Mouse (Mus musculus) CH12.LX (cell line): ENCODE data around the gene Plscr2. TPM values are rescaled to one million over a fixed set of nuclear protein-coding genes. Genes with fewer than 3 reads are reported as not detected.

Experiments used
- DNase-seq: peaks from one replicate; pipeline ENCODE4 v3.0.0-alpha.2; 2013; ENCODE audit errors: extremely low read depth
- H3K27ac ChIP-seq: 2 replicates; pipeline ENCODE4 v1.5.1; 2012; ENCODE audit warnings: low read depth, mild to moderate bottlenecking, control low read depth, moderate library complexity; ENCODE audit not compliant: insufficient read depth
- H3K27me3 ChIP-seq: replicated peaks from 2 replicates; pipeline ENCODE3; 2012; ENCODE audit warnings: inconsistent platforms
- H3K36me3 ChIP-seq, 2 experiments: replicated peaks in 1 of 2; 2 replicates each; pipeline versions ENCODE3 to v1.6.1; 2012; ENCODE audit warnings: inconsistent platforms in 1 of 2, low read length in 1 of 2, mild to moderate bottlenecking in 1 of 2, mixed read lengths in 1 of 2, moderate library complexity in 1 of 2; ENCODE audit not compliant: control insufficient read depth in 1 of 2, insufficient read depth in 1 of 2
- H3K4me1 ChIP-seq, 2 experiments: 2 replicates each; pipeline ENCODE4 v1.6.1; 2012; ENCODE audit warnings: inconsistent platforms in 1 of 2, moderate library complexity in 1 of 2; ENCODE audit not compliant: insufficient read depth in 2 of 2, control insufficient read depth in 1 of 2
- H3K4me2 ChIP-seq: 2 replicates; pipeline ENCODE4 v1.6.1; 2012; ENCODE audit warnings: low read depth, mild to moderate bottlenecking, control low read depth; ENCODE audit not compliant: poor library complexity, insufficient read depth, severe bottlenecking
- H3K4me3 ChIP-seq, 3 experiments: fragments of 150-350 bp in 1 of 3; sonication (generic) in 1 of 3; replicated peaks in 1 of 3; 2 replicates each; pipeline versions ENCODE3 to v1.5.1; 2011 to 2012; ENCODE audit warnings: low read depth in 2 of 3, low read length in 2 of 3, mild to moderate bottlenecking in 2 of 3, moderate library complexity in 2 of 3, control low read depth in 1 of 3, improper control_type of control experiment in 1 of 3, inconsistent platforms in 1 of 3, mixed read lengths in 1 of 3; ENCODE audit not compliant: poor library complexity in 1 of 3
- H3K79me2 ChIP-seq: replicated peaks from 2 replicates; pipeline ENCODE4 v1.6.1; 2012; ENCODE audit warnings: mild to moderate bottlenecking, moderate library complexity; ENCODE audit not compliant: control insufficient read depth, poor library complexity, insufficient read depth, severe bottlenecking; ENCODE audit errors: extremely low read depth
- H3K9ac ChIP-seq: 2 replicates; pipeline ENCODE4 v1.6.1; 2012; ENCODE audit warnings: low read depth, mild to moderate bottlenecking, control low read depth, moderate library complexity; ENCODE audit not compliant: insufficient read depth
- H3K9me3 ChIP-seq: replicated peaks from 2 replicates; pipeline ENCODE3; 2012; ENCODE audit warnings: low read length, inconsistent platforms, mixed read lengths
- BHLHE40 ChIP-seq: IDR thresholded peaks from 2 replicates; pipeline ENCODE4 v1.6.1; 2011; ENCODE audit warnings: mild to moderate bottlenecking, low read depth, low read length, improper control_type of control experiment
- CHD1 ChIP-seq: IDR thresholded peaks from 2 replicates; pipeline ENCODE4 v1.6.1; 2012; ENCODE audit warnings: low read depth, low read length, improper control_type of control experiment, inconsistent platforms
- E2F4 ChIP-seq: IDR thresholded peaks from 2 replicates; pipeline ENCODE4 v1.6.1; 2011; ENCODE audit warnings: low read depth, low read length, improper control_type of control experiment; ENCODE audit not compliant: insufficient replicate concordance
- ELF1 ChIP-seq: IDR thresholded peaks from 2 replicates; pipeline ENCODE4 v1.6.1; 2014; ENCODE audit warnings: low read depth, mild to moderate bottlenecking, inconsistent platforms, low read length, improper control_type of control experiment
- EP300 ChIP-seq: IDR thresholded peaks from 2 replicates; pipeline ENCODE4 v1.6.1; 2011; ENCODE audit warnings: low read length, improper control_type of control experiment
- ETS1 ChIP-seq: conservative IDR thresholded peaks from 2 replicates; pipeline ENCODE4 v1.6.1; 2012; ENCODE audit warnings: low read depth, mild to moderate bottlenecking, inconsistent platforms, low read length, improper control_type of control experiment, moderate library complexity
- GABPA ChIP-seq: IDR thresholded peaks from 2 replicates; pipeline ENCODE4 v1.6.1; 2012; ENCODE audit warnings: low read depth, low read length, improper control_type of control experiment, inconsistent platforms; ENCODE audit not compliant: insufficient replicate concordance
- IRF4 ChIP-seq: IDR thresholded peaks from 2 replicates; pipeline ENCODE4 v1.6.1; 2014; ENCODE audit warnings: low read depth, mild to moderate bottlenecking, inconsistent platforms, low read length, improper control_type of control experiment
- KAT2A ChIP-seq: IDR thresholded peaks from 2 replicates; pipeline ENCODE4 v1.6.1; 2012; ENCODE audit warnings: low read length, improper control_type of control experiment, inconsistent platforms; ENCODE audit not compliant: insufficient replicate concordance
- MAFK ChIP-seq: IDR thresholded peaks from 2 replicates; pipeline ENCODE4 v1.6.1; 2011; ENCODE audit warnings: low read length, improper control_type of control experiment; ENCODE audit not compliant: insufficient replicate concordance
- MAX ChIP-seq: IDR thresholded peaks from 2 replicates; pipeline ENCODE4 v1.6.1; 2011; ENCODE audit warnings: low read length, improper control_type of control experiment
- MAZ ChIP-seq: IDR thresholded peaks from 2 replicates; pipeline ENCODE4 v1.6.1; 2012; ENCODE audit warnings: low read depth, mild to moderate bottlenecking, inconsistent platforms, low read length, improper control_type of control experiment, moderate library complexity
- MEF2A ChIP-seq: IDR thresholded peaks from 2 replicates; pipeline ENCODE4 v1.6.1; 2014; ENCODE audit warnings: low read depth, mild to moderate bottlenecking, inconsistent platforms, low read length, improper control_type of control experiment, borderline replicate concordance
- NELFE ChIP-seq: IDR thresholded peaks from 2 replicates; pipeline ENCODE4 v1.6.1; 2011; ENCODE audit warnings: low read depth, low read length, improper control_type of control experiment
- NRF1 ChIP-seq: IDR thresholded peaks from 2 replicates; pipeline ENCODE4 v1.6.1; 2014; ENCODE audit warnings: low read depth, mild to moderate bottlenecking, inconsistent platforms, low read length, improper control_type of control experiment, moderate library complexity
- PAX5 ChIP-seq: IDR thresholded peaks from 2 replicates; pipeline ENCODE4 v1.6.1; 2012; ENCODE audit warnings: low read length, inconsistent platforms, mixed read lengths
- POLR2AphosphoS2 ChIP-seq: IDR thresholded peaks from 2 replicates; pipeline ENCODE4 v1.6.1; 2011; ENCODE audit warnings: low read depth, low read length, improper control_type of control experiment
- RCOR1 ChIP-seq: conservative IDR thresholded peaks from 2 replicates; pipeline ENCODE4 v1.6.1; 2012; ENCODE audit warnings: low read depth, mild to moderate bottlenecking, inconsistent platforms, low read length, improper control_type of control experiment
- SIN3A ChIP-seq: IDR thresholded peaks from 2 replicates; pipeline ENCODE4 v1.6.1; 2012; ENCODE audit warnings: low read length, improper control_type of control experiment, inconsistent platforms
- UBTF ChIP-seq: IDR thresholded peaks from 2 replicates; pipeline ENCODE4 v1.6.1; 2012; ENCODE audit warnings: low read depth, mild to moderate bottlenecking, inconsistent platforms, low read length, improper control_type of control experiment, moderate library complexity
- USF2 ChIP-seq: conservative IDR thresholded peaks from 2 replicates; pipeline ENCODE4 v1.6.1; 2011; ENCODE audit warnings: low read depth, low read length, improper control_type of control experiment
- ZC3H11A ChIP-seq: IDR thresholded peaks from 2 replicates; pipeline ENCODE4 v1.6.1; 2012; ENCODE audit warnings: low read depth, mild to moderate bottlenecking, inconsistent platforms, low read length, improper control_type of control experiment
- ZMIZ1 ChIP-seq: IDR thresholded peaks from 2 replicates; pipeline ENCODE4 v1.6.1; 2012; ENCODE audit warnings: low read depth, mild to moderate bottlenecking, inconsistent platforms, low read length, improper control_type of control experiment
- dilution Hi-C: fragments of 300-500 bp; cut with MboI; formaldehyde crosslinking; loops from 2 replicates; pipeline ENCODE4 v1.14.3; 2020; ENCODE audit warnings: low sequenced_read_pairs; ENCODE audit not compliant: extremely low pct_unique_long_range_greater_than_20kb, extremely low pct_ligation_motif_present
- in situ Hi-C: fragments of 300-500 bp; cut with MboI; formaldehyde crosslinking; loops from 3 replicates; pipeline ENCODE4 v1.14.3; 2019; ENCODE audit warnings: low sequenced_read_pairs, low pct_ligation_motif_present, low pct_unique_long_range_greater_than_20kb, mixed read lengths
- polyA plus RNA-seq: library from polyadenylated mRNA; unstranded; fragments of >175 nt; gene quantifications from 2 replicates; pipeline ENCODE4 v1.2.1, GENCODE M21; 2012; ENCODE audit warnings: low read depth; ENCODE audit not compliant: insufficient read length
- total RNA-seq, 2 experiments: library from RNA; depleted of rRNA; stranded (reverse); fragments of 300-350 nt in 1 of 2; fragments of >200 nt in 1 of 2; gene quantifications; 2 replicates each; pipeline ENCODE4 v1.2.3; 2012 to 2014

Plscr2 gene
- total and polyA plus RNA-seq, 3 experiments = 0.91 to 1.4 (median 0.95) TPM

DNA sequence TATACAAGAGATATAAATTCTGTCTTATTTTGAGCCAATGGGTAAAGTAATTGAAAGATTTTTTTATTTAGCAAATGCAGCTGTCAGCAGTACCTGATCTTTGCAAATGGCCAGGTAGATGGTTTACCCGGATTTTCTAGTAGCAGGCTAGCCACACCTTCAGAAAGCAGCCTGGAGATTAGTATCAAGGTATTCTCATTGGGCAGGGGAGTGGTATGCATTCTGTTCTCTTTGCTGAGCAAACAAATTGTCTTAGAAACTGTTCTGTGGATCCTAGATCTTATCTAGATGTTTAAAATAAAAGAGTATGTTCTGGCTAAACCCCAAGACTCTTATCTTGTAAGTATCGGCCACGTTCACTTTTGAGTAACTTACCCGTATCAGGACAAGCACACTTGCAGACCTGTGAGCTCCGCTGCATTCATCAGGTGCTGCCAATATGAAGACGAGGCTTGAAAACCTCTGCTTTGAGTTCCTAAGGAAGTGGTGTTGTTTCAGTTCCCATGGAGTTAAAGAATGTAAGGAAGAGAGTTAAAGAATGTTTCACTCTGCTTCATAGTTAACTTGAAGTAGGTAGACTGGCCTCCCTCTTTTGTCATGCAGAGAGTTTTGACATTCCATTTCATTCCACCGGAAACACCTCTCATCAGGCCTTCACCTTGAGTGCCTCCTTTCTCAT lies 14.8 kb upstream of the Plscr2 start:
- Histone ChIP-seq H3K9ac (no peak overlapping the region), H3K27me3 (no peaks in the 10 kb centered on the region), H3K27ac (no peak overlapping the region; the same call in 1 of the 2 replicates), H3K4me1 (peaks cover 10 to 59% of the 10 kb centered on the region in 2 experiments), H3K4me2 (no peak overlapping the region), H3K4me3 (no peak overlapping the region), H3K9me3 (no peaks in the 10 kb centered on the region), H3K79me2 (peaks cover 58% of the 10 kb centered on the region), H3K36me3 (peaks cover 55 to 79% of the 10 kb centered on the region in 2 experiments)
- TF ChIP-seq E2F4 = no peak
- no peak for TF ChIP-seq ELF1
- no peak for TF ChIP-seq KAT2A
- no peak for TF ChIP-seq PAX5
- no peak for TF ChIP-seq MEF2A
- no peak for TF ChIP-seq NELFE
- no peak for TF ChIP-seq RCOR1
- no peak for TF ChIP-seq IRF4
- no peak for TF ChIP-seq NRF1
- TF ChIP-seq EP300 = no peak
- TF ChIP-seq MAFK = no peak
- TF ChIP-seq ZC3H11A = no peak
- TF ChIP-seq BHLHE40 = no peak
- no peak for TF ChIP-seq MAX
- TF ChIP-seq POLR2AphosphoS2 = no peak
- TF ChIP-seq UBTF = no peak
- TF ChIP-seq ZMIZ1 = no peak
- TF ChIP-seq MAZ = no peak
- no peak for TF ChIP-seq GABPA
- TF ChIP-seq ETS1 = no peak
- in situ Hi-C loops (no loop called here), dilution Hi-C loops (no loop called here)
- DNase-seq = no peak

GRCm38 (mm10) chr9:92265719-92266118 lies 9.7 kb upstream of the Plscr2 start:
- peaks cover 45% of the 10 kb centered on the region for H3K79me2 ChIP-seq
- TF ChIP-seq ETS1 (peak; percentile 13; the same call in 1 of the 2 replicates), POLR2AphosphoS2 (0 out of 2 replicates have a peak, but pooled peaks have one; percentile 37), EP300 (peak; percentile 24; the same call in 1 of the 2 replicates), SIN3A (no peak), CHD1 (peak; percentile 75; the same call in 1 of the 2 replicates), USF2 (no peak), MEF2A (peak; percentile 37; the same call in 1 of the 2 replicates)
- DNase-seq = no peak
- in situ Hi-C loops (no loop called here), dilution Hi-C loops (no loop called here)
- peak overlapping the region; percentile 44 for H3K9ac ChIP-seq
- no peaks in the 10 kb centered on the region for H3K27me3 ChIP-seq
- peaks cover 28 to 86% of the 10 kb centered on the region in 2 experiments for H3K4me1 ChIP-seq
- H3K4me3 ChIP-seq = no peak overlapping the region
- H3K36me3 ChIP-seq = peaks cover 74 to 86% of the 10 kb centered on the region in 2 experiments
- H3K9me3 ChIP-seq = no peaks in the 10 kb centered on the region
- H3K27ac ChIP-seq = peak overlapping the region; percentile 59
- H3K4me2 ChIP-seq = peak overlapping the region; percentile 59
